Mouse (Mus musculus) left cerebral cortex, adult 18-20 months (tissue): ENCODE measurements around the gene Myo1e. TPM values are rescaled to one million over a fixed set of nuclear protein-coding genes. Genes with fewer than 3 reads are reported as not detected.

Source experiments
- DNase-seq, 2 experiments: peaks; one replicate each; pipeline ENCODE4 v3.0.0; 2021 to 2022; ENCODE audit warnings: low spot score in 2 of 2, mixed read lengths in 1 of 2
- total RNA-seq, 2 experiments: library from RNA; stranded (reverse); gene quantifications; 2 replicates each; pipeline ENCODE4 v1.2.3; 2021

Gene Myo1e
- total RNA-seq, 2 experiments from 2014 or later, result 12.7 to 12.8 TPM

DNA sequence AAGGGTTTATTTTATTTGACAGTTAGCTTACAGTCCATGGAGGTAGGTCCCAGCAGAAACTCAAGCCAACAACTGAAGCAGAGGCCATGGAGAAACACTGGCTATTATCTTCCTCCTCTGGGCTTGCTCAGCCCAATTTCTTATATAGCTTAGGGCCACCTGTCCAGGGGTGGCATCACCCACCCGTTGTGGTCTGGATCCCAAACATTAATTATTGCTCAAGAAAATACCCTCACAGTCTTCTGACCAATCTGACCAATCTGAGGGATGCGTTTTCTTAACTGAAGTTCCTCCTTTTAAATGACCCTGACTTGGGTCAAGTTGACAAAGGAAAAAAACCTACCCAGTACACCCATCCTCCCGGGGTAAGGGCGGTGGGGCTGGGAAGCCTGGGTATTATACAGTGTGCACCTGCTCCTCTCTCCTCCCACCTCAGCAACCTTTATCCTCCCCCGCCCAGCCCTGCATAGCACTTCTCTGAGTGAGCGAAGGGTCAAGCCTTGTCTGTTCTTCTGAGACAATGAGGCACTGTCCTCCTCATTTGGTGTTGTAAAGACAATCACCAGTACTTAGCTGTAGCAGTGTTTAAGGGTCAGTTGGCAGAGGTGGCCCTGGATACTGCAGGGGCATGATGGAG is 12.3 kb downstream of the Myo1e start:
- no peak for DNase-seq

GRCm38 (mm10) chr9:70220461-70221170 is 13.5 kb downstream of the Myo1e start:
- DNase-seq, result no peak

DNA sequence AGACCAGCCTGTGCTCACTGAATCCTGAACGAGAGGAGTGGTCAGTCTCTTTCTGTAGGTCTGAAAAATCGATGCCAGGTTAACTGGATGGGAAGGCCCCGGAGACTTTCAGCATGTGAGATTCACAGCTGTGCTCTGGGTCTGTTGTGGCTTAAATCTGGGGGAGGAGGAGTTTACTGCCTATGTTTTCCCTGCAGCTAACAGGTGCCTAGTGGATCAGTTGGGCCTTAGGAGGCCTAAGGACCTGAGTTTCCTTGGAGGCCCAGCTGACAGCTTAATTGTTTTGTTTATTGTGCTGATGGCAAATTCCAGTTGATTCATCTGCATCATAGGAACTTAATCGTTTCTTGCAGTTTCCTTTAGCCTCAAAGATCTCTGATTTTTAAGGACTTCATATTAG is 16.0 kb downstream of the Myo1e start:
- no peak for DNase-seq

DNA sequence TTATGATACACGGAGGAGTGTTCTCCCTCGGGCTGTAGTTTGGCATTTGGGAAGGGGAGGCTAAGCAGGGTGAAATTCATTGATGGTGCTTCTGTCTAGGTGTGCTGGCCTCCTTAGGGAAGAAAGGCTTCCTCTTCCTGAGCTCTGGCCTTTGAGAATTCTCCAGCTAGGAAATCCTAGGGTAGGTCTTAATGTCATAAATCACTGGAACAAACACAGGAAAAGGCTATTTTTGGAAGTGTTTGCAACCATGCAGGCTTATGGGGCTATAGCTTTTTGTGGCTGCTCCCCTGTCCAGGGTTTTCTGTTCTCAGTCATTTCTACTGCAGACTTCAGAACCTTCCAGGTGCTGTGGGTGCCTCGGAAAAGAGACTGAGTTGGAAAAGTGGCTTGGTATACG is 16.9 kb downstream of the Myo1e start:
- no peak for DNase-seq

DNA sequence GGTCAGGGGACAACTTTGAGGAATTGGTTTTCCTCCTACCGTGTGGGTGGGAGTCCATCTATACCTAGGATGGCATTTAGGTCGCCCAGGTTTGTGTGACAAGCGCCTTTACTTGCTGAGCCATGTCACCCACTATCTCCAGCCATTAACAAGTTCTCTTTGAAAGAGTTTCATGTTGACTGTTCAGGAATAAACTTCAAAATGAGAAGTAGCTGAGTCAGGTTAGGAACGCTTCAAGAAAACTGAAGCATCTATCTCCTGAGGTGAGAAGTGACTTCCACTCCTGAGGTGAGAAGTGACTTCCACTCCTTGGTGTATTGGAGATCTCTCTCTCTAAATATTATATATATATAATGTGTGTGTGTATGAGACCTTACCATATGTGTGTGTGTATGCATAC is 19.2 kb downstream of the Myo1e start:
- no peak for DNase-seq

DNA sequence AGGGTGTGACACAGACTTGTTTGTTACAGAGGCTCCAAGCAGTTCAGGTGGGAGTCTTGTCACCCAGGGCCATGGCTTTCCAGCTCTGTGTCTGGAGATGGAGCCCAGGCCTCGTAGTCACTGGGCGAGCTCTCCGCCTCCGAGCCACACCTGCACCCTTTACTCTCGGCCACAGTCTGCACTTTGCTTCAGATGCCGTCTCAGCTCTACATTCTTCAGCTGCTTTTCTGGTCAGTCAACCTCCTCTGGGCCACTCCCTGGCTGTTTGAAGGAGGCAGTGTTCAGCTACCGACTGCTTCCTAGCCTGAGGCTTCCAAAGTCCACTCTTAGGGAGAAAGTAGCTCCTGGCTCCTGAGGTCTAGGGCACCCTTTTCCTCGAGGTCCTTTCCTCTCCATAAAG is 22.7 kb downstream of the Myo1e start:
- no peak for DNase-seq

DNA sequence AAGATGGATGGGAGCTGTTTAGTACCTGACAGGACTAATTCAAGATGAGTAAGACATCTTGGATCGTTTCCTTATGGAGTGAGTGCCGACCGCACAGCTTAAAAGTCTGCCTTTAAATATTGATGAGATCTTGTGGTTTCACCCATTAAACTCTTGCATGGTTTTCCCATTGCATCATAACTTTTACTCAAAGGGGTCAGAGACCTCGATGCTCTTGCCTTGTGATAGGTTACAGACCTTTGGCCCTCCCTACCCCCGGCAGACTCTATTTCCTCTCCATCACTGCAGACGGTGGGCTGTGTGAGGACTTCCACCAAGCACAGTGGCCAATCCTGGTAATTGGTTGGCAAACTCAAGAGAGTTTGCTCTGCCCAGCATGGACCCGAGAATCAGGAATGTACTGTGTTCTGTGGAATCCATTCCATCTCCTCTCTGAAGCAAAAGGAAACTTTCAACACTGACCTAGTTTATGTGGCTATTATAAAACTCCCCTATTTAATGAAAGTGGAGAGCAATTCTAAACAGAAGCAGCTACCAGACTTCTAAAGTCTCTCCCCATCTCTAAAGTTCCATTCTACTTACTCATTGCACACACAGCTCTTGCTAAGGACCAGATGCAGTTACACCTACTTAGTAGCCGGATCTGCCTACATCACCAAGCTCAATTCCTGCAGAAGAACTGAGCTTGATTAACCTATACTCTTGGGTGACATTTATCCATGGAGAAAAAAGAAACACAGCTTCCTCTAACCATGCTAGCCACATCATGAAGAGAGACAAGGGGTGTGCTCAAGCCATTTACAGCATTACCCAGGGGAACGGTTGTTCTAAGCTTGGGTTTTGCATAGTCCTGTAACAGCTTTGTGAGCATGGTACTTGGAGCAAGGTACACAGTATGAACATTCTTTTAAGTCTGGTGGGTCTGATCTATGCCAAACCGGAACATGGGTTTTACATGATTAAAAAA is 25.2 kb downstream of the Myo1e start:
- no peak for DNase-seq

GRCm38 (mm10) chr9:70237136-70237535 is 30.0 kb downstream of the Myo1e start:
- no peak for DNase-seq

DNA sequence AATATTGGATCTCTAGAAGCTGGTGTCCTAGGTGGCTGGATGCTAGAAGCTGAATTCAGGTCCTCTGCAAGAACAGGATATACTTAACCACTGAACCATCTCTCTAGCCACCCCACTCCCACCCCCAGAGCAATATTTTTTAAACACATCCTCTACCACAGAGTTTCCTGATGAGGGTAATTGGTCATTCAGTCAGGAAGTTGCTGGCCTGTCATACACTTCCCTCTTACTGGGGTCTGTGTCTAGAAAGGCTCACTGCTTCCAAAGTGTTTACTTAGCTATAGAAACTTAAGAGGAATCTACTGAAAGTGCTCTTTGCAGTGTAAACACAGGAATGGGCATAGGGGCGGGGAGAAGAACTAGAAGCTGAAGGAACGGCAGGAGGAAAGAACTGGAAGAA is 30.4 kb downstream of the Myo1e start:
- DNase-seq, result no peak

- no peak for DNase-seq
Observed at GRCm38 (mm10) chr9:70238391-70238790, 31.2 kb downstream of the Myo1e start.

GRCm38 (mm10) chr9:70239229-70239628 is 32.1 kb downstream of the Myo1e start:
- DNase-seq, result no peak

- no peak for DNase-seq
Observed at GRCm38 (mm10) chr9:70240703-70241410, 33.7 kb downstream of the Myo1e start.

DNA sequence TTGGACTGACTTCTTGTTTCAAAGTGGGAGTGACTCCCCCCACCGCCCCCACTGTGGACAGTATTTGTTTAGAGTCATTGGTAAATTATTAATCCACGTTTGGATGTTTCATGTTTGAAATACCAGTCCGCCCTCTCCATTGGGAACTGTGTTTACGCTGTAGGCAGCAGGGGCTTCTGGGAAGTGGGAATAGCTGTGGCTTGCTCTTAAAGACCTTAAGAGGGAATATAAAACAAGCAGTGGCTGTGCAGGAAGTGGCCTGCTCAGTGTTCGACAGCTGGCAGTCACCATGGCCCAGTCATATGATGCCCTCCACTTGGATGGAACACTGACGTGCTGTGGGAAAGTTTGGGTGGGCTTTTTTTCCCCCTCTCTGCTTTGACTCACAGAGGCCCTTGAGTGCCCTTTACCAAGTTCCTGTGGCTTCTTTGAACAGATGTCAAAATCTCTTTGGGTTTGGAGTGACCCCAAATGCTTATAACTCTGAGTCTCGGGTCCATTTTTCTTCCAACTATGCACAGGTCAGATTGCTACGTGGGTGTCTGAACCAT is 34.3 kb downstream of the Myo1e start:
- no peak for DNase-seq

DNA sequence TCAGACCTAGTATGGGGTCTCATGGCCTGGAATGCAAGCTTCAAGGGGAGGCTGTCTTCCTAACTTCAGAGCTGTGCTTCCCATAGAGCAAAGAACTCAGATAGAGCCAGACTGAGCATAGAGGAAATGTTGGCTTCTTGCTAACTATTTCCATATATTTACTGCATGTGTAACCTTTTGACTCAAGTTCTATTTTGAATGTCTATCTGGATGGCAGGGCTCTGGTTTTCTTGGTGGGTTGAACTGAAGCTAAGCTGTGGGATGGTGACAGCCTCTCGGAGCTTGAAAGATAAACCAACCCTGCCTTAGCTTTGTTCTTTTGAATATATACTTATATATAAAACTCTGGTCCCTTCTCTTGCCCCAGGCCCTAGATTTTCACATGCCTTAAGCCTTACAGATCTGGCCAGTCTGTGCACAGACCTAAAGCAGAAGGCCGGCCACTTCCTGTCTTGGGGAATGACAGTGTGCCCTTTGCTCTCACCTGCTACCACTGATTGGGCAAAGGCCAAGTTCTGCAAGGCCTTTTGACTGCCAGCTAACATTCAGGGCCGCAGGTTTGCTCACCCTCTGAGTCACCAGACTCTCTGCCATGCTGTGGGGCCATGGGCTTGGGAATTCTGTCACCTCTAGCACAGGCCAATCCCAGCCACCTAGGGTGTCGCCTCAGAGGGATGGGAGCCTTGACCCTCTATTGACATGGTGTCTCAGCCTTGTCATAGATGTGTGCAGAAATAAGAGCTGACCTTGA is 35.1 kb downstream of the Myo1e start:
- no peak for DNase-seq

- no peak for DNase-seq
Observed at GRCm38 (mm10) chr9:70243241-70243640, 36.1 kb downstream of the Myo1e start.

DNA sequence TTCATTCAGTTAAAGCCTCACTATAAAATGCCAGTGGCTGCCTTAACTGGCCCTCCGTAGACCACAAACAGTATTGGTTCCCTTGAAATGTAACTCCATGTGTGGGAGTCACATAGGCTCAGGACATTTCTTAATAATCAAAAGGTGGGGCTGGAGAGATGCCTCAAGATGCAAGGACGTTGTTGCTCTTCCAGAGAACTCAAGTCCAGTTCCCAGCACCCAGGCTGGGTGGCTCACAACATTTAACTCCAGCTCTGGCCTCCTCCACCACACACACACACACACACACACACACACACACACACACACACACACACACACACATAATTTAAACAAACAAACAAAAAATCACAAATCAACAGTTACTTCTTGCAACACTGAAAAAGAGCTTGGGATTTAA is 36.6 kb downstream of the Myo1e start:
- DNase-seq, result no peak

- DNase-seq, result no peak
Observed at GRCm38 (mm10) chr9:70244115-70244514, 37.0 kb downstream of the Myo1e start.

DNA sequence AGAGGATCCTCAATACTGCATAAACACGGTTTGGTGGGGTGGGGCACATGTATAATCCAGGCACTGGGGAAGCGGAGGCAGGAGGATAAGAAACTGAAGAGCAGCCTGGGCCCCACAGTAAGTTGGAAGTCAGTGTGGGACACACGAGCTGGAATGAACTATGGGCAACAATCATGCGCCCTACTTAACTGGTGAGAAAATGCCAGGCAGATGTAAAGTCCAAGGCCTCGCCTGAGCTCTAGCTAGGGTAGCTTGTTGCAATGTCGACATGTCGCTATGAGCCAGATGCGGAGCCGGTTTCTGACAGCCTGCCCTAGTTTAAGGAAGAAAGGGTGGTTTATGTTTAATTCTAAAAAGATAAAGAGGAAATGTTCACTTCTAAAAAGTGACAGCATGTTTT is 37.9 kb downstream of the Myo1e start:
- no peak for DNase-seq

DNA sequence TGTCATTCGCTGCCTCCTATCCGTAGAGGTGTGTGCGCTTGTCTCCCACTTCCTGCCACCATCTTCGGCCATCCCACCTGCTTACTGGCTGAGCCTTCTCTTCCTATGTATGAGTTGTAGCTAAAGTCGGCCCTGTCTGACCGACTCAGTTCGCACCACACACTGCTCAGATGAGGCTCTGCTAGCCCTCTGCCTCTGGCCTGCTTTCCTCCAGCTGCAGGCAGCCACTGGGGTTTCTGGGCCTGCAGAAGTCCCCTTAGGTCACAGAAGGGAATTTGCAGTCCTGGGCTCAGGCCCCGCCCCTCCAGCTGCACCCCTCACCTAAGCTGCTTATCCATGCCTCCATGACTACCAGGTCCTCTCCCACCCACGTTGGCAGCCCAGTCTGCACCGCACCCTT is 39.3 kb downstream of the Myo1e start:
- no peak for DNase-seq

- DNase-seq, result no peak
Observed at GRCm38 (mm10) chr9:70248046-70248445, 40.9 kb downstream of the Myo1e start.
